Mouse (Mus musculus): ENCODE measurements around the gene Sh3bp5l. TPM values are rescaled to one million over a fixed set of nuclear protein-coding genes. Genes with fewer than 3 reads are reported as not detected.
"Not testable (repeated sequence)": the region's sequence is repeated elsewhere in the genome, so short reads cannot be mapped to it uniquely, and the experiment has no call there.

The Sh3bp5l gene
- polyA plus RNA-seq, 1 experiment from 2014 or later: 41.4 TPM

DNA sequence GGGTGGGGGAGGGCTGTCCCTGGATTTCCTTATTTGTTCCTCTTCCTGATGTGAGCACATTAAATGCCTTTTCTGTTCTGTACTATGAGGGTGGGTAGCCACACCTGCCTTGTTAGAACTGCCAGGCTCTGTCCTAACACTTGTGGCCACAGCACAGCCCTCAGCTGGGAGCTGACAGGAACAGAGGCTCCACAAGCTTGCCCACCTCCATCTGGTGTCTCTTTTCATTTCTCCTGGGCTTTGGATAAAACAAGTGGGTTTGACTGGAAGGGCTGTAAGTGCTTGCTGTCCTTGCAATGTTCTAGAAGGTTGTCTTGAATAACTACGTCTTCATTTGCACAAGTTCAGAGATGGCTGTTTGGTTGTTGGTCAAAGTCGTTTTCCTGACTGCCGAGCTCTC, 24.4 kb downstream of the Sh3bp5l start:
- Histone ChIP-seq H3K9me3 (ENCODE audit: control insufficient read depth, low read length) (no peaks in the 10 kb centered on the region), H3K27me3 (ENCODE audit: control insufficient read depth, insufficient read depth, low read length) (no peaks in the 10 kb centered on the region), H3K27ac (ENCODE audit: low read depth, low read length) (no peak overlapping the region), H3K9ac (ENCODE audit: low read length) (no peak overlapping the region), H3K4me2 (ENCODE audit: low read depth) (no peak overlapping the region), H3K4me1 (ENCODE audit: control insufficient read depth, insufficient read depth, low read length) (no peaks in the 10 kb centered on the region), H3K4me3 (ENCODE audit: low read depth, low read length) (no peak overlapping the region), H3K36me3 (ENCODE audit: control insufficient read depth, insufficient read depth, low read length) (no peaks in the 10 kb centered on the region)
- DNase-seq (ENCODE audit: low spot score) (no peak), ATAC-seq (ENCODE audit: insufficient read depth, low FRiP score, low TSS enrichment) (no peak)
- 86% methylated on average over 3 of the region's 3 CpGs for WGBS

- Histone ChIP-seq H3K9ac (ENCODE audit: low read length) (no peak overlapping the region), H3K9me3 (ENCODE audit: control insufficient read depth, low read length) (no peaks in the 10 kb centered on the region), H3K4me1 (ENCODE audit: control insufficient read depth, insufficient read depth, low read length) (no peaks in the 10 kb centered on the region), H3K36me3 (ENCODE audit: control insufficient read depth, insufficient read depth, low read length) (no peaks in the 10 kb centered on the region), H3K4me3 (ENCODE audit: low read depth, low read length) (no peak overlapping the region), H3K27ac (ENCODE audit: low read depth, low read length) (no peak overlapping the region), H3K4me2 (ENCODE audit: low read depth) (no peak overlapping the region), H3K27me3 (ENCODE audit: control insufficient read depth, insufficient read depth, low read length) (no peaks in the 10 kb centered on the region)
- 87% methylated on average over 3 of the region's 3 CpGs for WGBS
- ATAC-seq (ENCODE audit: insufficient read depth, low FRiP score, low TSS enrichment) (no peak), DNase-seq (ENCODE audit: low spot score) (no peak)
Observed at GRCm38 (mm10) chr11:58357042-58357441, 26.5 kb downstream of the Sh3bp5l start.

DNA sequence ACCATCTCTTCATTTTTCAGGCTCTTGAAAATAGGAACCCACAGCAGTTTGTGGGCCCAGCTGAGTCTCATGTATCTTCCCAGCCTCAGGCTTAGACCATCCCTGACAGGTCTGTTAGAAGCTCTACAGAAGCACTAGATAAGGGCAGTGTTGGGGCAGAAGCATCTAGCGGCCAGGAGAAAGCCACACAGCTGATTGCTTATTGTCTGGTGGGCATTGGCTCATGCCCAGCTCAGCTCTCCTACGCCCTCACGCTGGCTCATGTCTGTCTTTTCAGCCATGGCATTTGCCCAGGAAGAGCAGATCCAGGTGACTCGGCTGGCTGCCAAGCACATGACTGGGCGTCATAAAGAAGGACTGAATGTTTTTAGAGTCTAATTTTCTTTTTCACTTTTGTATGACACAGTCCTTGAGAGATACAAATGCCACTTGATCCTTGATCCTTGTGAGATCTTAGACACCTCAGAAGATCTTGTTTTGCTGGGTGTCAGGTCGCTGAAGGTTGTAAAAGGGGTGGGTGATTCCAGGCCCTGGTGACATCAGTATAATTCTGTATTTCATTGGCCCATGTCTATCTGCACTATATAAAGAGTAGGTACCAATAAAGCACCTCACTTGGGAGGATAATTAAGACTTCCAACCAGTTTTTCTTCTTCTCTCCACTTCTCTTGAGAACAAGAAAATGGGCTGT, 27.5 kb downstream of the Sh3bp5l start:
- Histone ChIP-seq H3K9ac (ENCODE audit: low read length) (no peak overlapping the region), H3K4me2 (ENCODE audit: low read depth) (no peak overlapping the region), H3K27ac (ENCODE audit: low read depth, low read length) (no peak overlapping the region), H3K4me1 (ENCODE audit: control insufficient read depth, insufficient read depth, low read length) (no peaks in the 10 kb centered on the region), H3K36me3 (ENCODE audit: control insufficient read depth, insufficient read depth, low read length) (no peaks in the 10 kb centered on the region), H3K9me3 (ENCODE audit: control insufficient read depth, low read length) (no peaks in the 10 kb centered on the region), H3K4me3 (ENCODE audit: low read depth, low read length) (no peak overlapping the region), H3K27me3 (ENCODE audit: control insufficient read depth, insufficient read depth, low read length) (no peaks in the 10 kb centered on the region)
- no peak for ATAC-seq (ENCODE audit: insufficient read depth, low FRiP score, low TSS enrichment)
- 89% methylated on average over 6 of the region's 6 CpGs for WGBS
- DNase-seq (ENCODE audit: low spot score): no peak

GRCm38 (mm10) chr11:58362562-58362961, 32.0 kb downstream of the Sh3bp5l start:
- not testable (repeated sequence) for H3K9me3 ChIP-seq (ENCODE audit: control insufficient read depth, low read length); H3K4me2 ChIP-seq (ENCODE audit: low read depth); H3K4me3 ChIP-seq (ENCODE audit: low read depth, low read length); DNase-seq (ENCODE audit: low spot score); H3K4me1 ChIP-seq (ENCODE audit: control insufficient read depth, insufficient read depth, low read length); H3K27ac ChIP-seq (ENCODE audit: low read depth, low read length); ATAC-seq (ENCODE audit: insufficient read depth, low FRiP score, low TSS enrichment); H3K36me3 ChIP-seq (ENCODE audit: control insufficient read depth, insufficient read depth, low read length); H3K27me3 ChIP-seq (ENCODE audit: control insufficient read depth, insufficient read depth, low read length); H3K9ac ChIP-seq (ENCODE audit: low read length)
- WGBS: no CpG with 5 or more reads among the region's 6 CpGs

DNA sequence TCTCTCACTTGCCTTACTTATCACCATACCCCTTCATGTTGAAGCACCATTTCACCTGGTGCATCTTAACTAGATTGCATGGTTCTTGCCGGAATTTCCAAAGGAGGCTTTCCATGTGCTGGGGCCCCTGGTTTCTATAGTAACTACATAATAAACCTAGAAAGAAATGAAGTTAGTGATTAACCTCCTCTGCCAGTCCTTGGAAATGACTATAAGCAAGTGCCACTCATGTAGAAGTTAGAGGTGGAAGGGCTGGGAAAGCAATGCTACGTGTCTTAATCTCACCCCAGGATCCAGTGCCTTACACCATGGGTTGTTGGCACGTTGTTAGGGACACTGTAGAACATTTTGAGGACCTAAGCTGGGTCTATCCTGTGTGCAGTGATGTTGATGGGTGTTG, 33.9 kb downstream of the Sh3bp5l start:
- WGBS: 70% methylated on average over 3 of the region's 3 CpGs
- H3K9ac ChIP-seq (ENCODE audit: low read length): no peak overlapping the region
- no peaks in the 10 kb centered on the region for H3K27me3 ChIP-seq (ENCODE audit: control insufficient read depth, insufficient read depth, low read length)
- H3K36me3 ChIP-seq (ENCODE audit: control insufficient read depth, insufficient read depth, low read length): no peaks in the 10 kb centered on the region
- ATAC-seq (ENCODE audit: insufficient read depth, low FRiP score, low TSS enrichment) (no peak), DNase-seq (ENCODE audit: low spot score) (no peak)
- no peak overlapping the region for H3K27ac ChIP-seq (ENCODE audit: low read depth, low read length)
- H3K4me2 ChIP-seq (ENCODE audit: low read depth): no peak overlapping the region
- H3K4me1 ChIP-seq (ENCODE audit: control insufficient read depth, insufficient read depth, low read length): no peaks in the 10 kb centered on the region
- no peak overlapping the region for H3K4me3 ChIP-seq (ENCODE audit: low read depth, low read length)
- no peaks in the 10 kb centered on the region for H3K9me3 ChIP-seq (ENCODE audit: control insufficient read depth, low read length)

- H3K4me2 ChIP-seq (ENCODE audit: low read depth); H3K36me3 ChIP-seq (ENCODE audit: control insufficient read depth, insufficient read depth, low read length); DNase-seq (ENCODE audit: low spot score); H3K27ac ChIP-seq (ENCODE audit: low read depth, low read length); ATAC-seq (ENCODE audit: insufficient read depth, low FRiP score, low TSS enrichment); H3K4me3 ChIP-seq (ENCODE audit: low read depth, low read length); H3K9ac ChIP-seq (ENCODE audit: low read length); H3K27me3 ChIP-seq (ENCODE audit: control insufficient read depth, insufficient read depth, low read length); H3K9me3 ChIP-seq (ENCODE audit: control insufficient read depth, low read length); H3K4me1 ChIP-seq (ENCODE audit: control insufficient read depth, insufficient read depth, low read length): not testable (repeated sequence)
- WGBS: no CpG with 5 or more reads among the region's 6 CpGs
Observed at GRCm38 (mm10) chr11:58366191-58366590, 35.7 kb downstream of the Sh3bp5l start.

- Histone ChIP-seq H3K9ac (ENCODE audit: low read length) (no peak overlapping the region), H3K4me2 (ENCODE audit: low read depth) (no peak overlapping the region), H3K4me1 (ENCODE audit: control insufficient read depth, insufficient read depth, low read length) (no peaks in the 10 kb centered on the region), H3K4me3 (ENCODE audit: low read depth, low read length) (no peak overlapping the region), H3K9me3 (ENCODE audit: control insufficient read depth, low read length) (no peaks in the 10 kb centered on the region), H3K36me3 (ENCODE audit: control insufficient read depth, insufficient read depth, low read length) (no peaks in the 10 kb centered on the region), H3K27ac (ENCODE audit: low read depth, low read length) (no peak overlapping the region), H3K27me3 (ENCODE audit: control insufficient read depth, insufficient read depth, low read length) (no peaks in the 10 kb centered on the region)
- DNase-seq (ENCODE audit: low spot score) (no peak), ATAC-seq (ENCODE audit: insufficient read depth, low FRiP score, low TSS enrichment) (no peak)
- WGBS: 79% methylated on average over 2 of the region's 2 CpGs
Observed at GRCm38 (mm10) chr11:58377273-58377672, 46.7 kb downstream of the Sh3bp5l start.

GRCm38 (mm10) chr11:58377686-58378085, 47.2 kb downstream of the Sh3bp5l start:
- Histone ChIP-seq H3K36me3 (ENCODE audit: control insufficient read depth, insufficient read depth, low read length) (no peaks in the 10 kb centered on the region), H3K9me3 (ENCODE audit: control insufficient read depth, low read length) (no peaks in the 10 kb centered on the region), H3K4me1 (ENCODE audit: control insufficient read depth, insufficient read depth, low read length) (no peaks in the 10 kb centered on the region), H3K27me3 (ENCODE audit: control insufficient read depth, insufficient read depth, low read length) (no peaks in the 10 kb centered on the region), H3K9ac (ENCODE audit: low read length) (no peak overlapping the region), H3K4me2 (ENCODE audit: low read depth) (no peak overlapping the region), H3K4me3 (ENCODE audit: low read depth, low read length) (no peak overlapping the region), H3K27ac (ENCODE audit: low read depth, low read length) (no peak overlapping the region)
- DNase-seq (ENCODE audit: low spot score) (no peak), ATAC-seq (ENCODE audit: insufficient read depth, low FRiP score, low TSS enrichment) (no peak)
- WGBS: 69% methylated on average over 1 of the region's 1 CpGs

DNA sequence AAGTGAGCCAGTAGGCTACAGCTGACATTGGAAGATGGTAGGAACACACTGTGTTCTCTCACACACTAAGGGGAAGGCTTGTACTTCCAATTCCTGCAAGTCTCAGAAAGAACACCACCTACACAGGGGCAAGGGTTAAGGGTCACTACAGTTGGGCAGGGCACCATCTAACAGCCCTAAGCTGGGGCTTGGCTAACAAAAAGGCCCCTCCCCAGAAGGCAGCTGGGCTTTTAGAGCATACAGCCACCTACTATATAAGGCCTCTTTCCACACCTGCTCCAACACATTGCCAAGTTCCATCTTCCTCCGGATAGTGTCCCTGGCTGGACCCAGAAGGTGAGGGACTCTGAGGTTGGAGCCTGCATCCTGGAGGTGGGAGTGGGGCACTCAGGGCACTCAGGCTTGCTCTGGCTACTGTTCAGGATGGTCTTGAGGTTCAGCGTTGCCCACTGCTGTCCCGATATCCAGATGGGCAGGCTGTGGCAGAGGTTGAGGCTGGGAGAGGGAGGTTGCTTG, 48.3 kb downstream of the Sh3bp5l start, which contains the start of gene Lypd8:
Gene Lypd8, plus strand, starts transcription at position 281 of the 516 bp plus-strand sequence.
- H3K9me3 ChIP-seq (ENCODE audit: control insufficient read depth, low read length): no peaks in the 10 kb centered on the region
- H3K27me3 ChIP-seq (ENCODE audit: control insufficient read depth, insufficient read depth, low read length): no peaks in the 10 kb centered on the region
- no peak within 1 kb of the TSS for H3K27ac ChIP-seq (ENCODE audit: low read depth, low read length)
- H3K36me3 ChIP-seq (ENCODE audit: control insufficient read depth, insufficient read depth, low read length): no peaks in the 10 kb centered on the region
- no peak within 1 kb of the TSS for H3K9ac ChIP-seq (ENCODE audit: low read length)
- H3K4me1 ChIP-seq (ENCODE audit: control insufficient read depth, insufficient read depth, low read length): no peaks in the 10 kb centered on the region
- ATAC-seq (ENCODE audit: insufficient read depth, low FRiP score, low TSS enrichment) (no peak), DNase-seq (ENCODE audit: low spot score) (no peak)
- WGBS: 79% methylated on average over 3 of the region's 3 CpGs
- H3K4me3 ChIP-seq (ENCODE audit: low read depth, low read length): no peak within 1 kb of the TSS
- no peak within 1 kb of the TSS for H3K4me2 ChIP-seq (ENCODE audit: low read depth)

All from neural tube, embryonic 11.5 days (tissue).